Mouse (Mus musculus) heart, embryonic 14.5 days (tissue): ENCODE measurements around the gene Tnni3k. TPM values are rescaled to one million over a fixed set of nuclear protein-coding genes. Genes with fewer than 3 reads are reported as not detected.

Experiments used
- ATAC-seq: fragments of 200-750 bp; cut with Nextera tagmentation; 2 replicates; pipeline ENCODE4 v1.8.0; 2017; ENCODE audit warnings: low read depth, moderate TSS enrichment; ENCODE audit not compliant: insufficient number of reproducible peaks, insufficient read depth, low FRiP score
- H3K27ac ChIP-seq, 2 experiments: fragments of 200-500 bp in 1 of 2; fragments of 300-500 bp in 1 of 2; sonication (generic) in 1 of 2; replicated peaks in 1 of 2; 2 replicates each; pipeline ENCODE4 v1.5.1; 2012 to 2014; ENCODE audit warnings: low read depth in 2 of 2, low read length in 2 of 2, control low read depth in 1 of 2, mild to moderate bottlenecking in 1 of 2, mixed read lengths in 1 of 2; ENCODE audit not compliant: control insufficient read depth in 1 of 2, insufficient read depth in 1 of 2
- H3K27me3 ChIP-seq: fragments of 300-500 bp; sonication (generic); 2 replicates; pipeline ENCODE4 v1.6.1; 2014; ENCODE audit warnings: mild to moderate bottlenecking, low read length, control low read depth; ENCODE audit not compliant: control insufficient read depth, insufficient read depth
- H3K36me3 ChIP-seq: fragments of 300-500 bp; sonication (generic); 2 replicates; pipeline ENCODE4 v1.6.1; 2014; ENCODE audit warnings: mild to moderate bottlenecking, control low read depth, low read length, mixed read lengths; ENCODE audit not compliant: control insufficient read depth, insufficient read depth
- H3K4me1 ChIP-seq, 2 experiments: fragments of 200-500 bp in 1 of 2; fragments of 300-500 bp in 1 of 2; sonication (generic) in 1 of 2; 2 replicates each; pipeline ENCODE4 v1.6.1; 2012 to 2014; ENCODE audit warnings: low read length in 2 of 2, control low read depth in 1 of 2, mixed read lengths in 1 of 2; ENCODE audit not compliant: control insufficient read depth in 2 of 2, insufficient read depth in 2 of 2
- H3K4me2 ChIP-seq: fragments of 300-500 bp; sonication (generic); 2 replicates; pipeline ENCODE4 v1.6.1; 2014; ENCODE audit warnings: mild to moderate bottlenecking, low read length
- H3K4me3 ChIP-seq, 2 experiments: fragments of 200-500 bp in 1 of 2; fragments of 300-500 bp in 1 of 2; sonication (generic) in 1 of 2; 2 replicates each; pipeline ENCODE4 v1.5.1; 2012 to 2014; ENCODE audit warnings: low read length in 2 of 2, mild to moderate bottlenecking in 2 of 2, control low read depth in 1 of 2, low read depth in 1 of 2, moderate library complexity in 1 of 2; ENCODE audit not compliant: control insufficient read depth in 1 of 2, insufficient read depth in 1 of 2
- H3K9ac ChIP-seq: fragments of 300-500 bp; sonication (generic); 2 replicates; pipeline ENCODE4 v1.6.1; 2014; ENCODE audit warnings: mild to moderate bottlenecking, low read length
- H3K9me3 ChIP-seq: fragments of 300-500 bp; sonication (generic); 2 replicates; pipeline ENCODE4 v1.6.1; 2016; ENCODE audit warnings: low read length, control low read depth; ENCODE audit not compliant: control insufficient read depth
- WGBS: fragments of 180-500 bp; shearing (Covaris S2); extraction: QIAGEN DNeasy Blood & Tissue Kit; methylation state at CpG from one replicate; pipeline ENCODE4 v1.1.7; 2014; 5-methylcytosine and 5-hydroxymethylcytosine counted together
- polyA plus RNA-seq: library from polyadenylated mRNA; unstranded; fragments of >200 nt; fragmentation: Nextera tagmentation; extraction: Ambion mirVana; gene quantifications from 2 replicates; pipeline ENCODE4 v1.2.1, GENCODE M21; 2014

Tnni3k gene
- polyA plus RNA-seq, 1 experiment from 2014 or later: 65.6 TPM

- Histone ChIP-seq H3K4me1 (no peaks in the 10 kb centered on the region), H3K36me3 (peaks cover 4% of the 10 kb centered on the region), H3K27me3 (no peaks in the 10 kb centered on the region), H3K9me3 (no peaks in the 10 kb centered on the region), H3K4me2 (no peak overlapping the region), H3K9ac (no peak overlapping the region), H3K27ac (no peak overlapping the region), H3K4me3 (no peak overlapping the region)
- WGBS: 80% methylated on average over 4 of the region's 4 CpGs
- ATAC-seq: no peak
Observed at GRCm38 (mm10) chr3:154798806-154799205, 256.4 kb downstream of the Tnni3k start.

GRCm38 (mm10) chr3:154793571-154793970, 261.6 kb downstream of the Tnni3k start:
- WGBS: 80% methylated on average over 4 of the region's 4 CpGs
- Histone ChIP-seq H3K36me3 (peaks cover 19% of the 10 kb centered on the region; the same call in 1 of the 2 replicates), H3K9me3 (no peaks in the 10 kb centered on the region), H3K4me1 (no peaks in the 10 kb centered on the region), H3K4me3 (no peak overlapping the region), H3K9ac (no peak overlapping the region), H3K4me2 (no peak overlapping the region), H3K27ac (no peak overlapping the region), H3K27me3 (no peaks in the 10 kb centered on the region)
- no peak for ATAC-seq

GRCm38 (mm10) chr3:154787611-154788010, 267.6 kb downstream of the Tnni3k start:
- H3K27me3 ChIP-seq: no peaks in the 10 kb centered on the region
- no peak overlapping the region for H3K4me3 ChIP-seq
- ATAC-seq: no peak
- H3K36me3 ChIP-seq: peaks cover 40% of the 10 kb centered on the region
- no peaks in the 10 kb centered on the region for H3K4me1 ChIP-seq
- no peaks in the 10 kb centered on the region for H3K9me3 ChIP-seq
- H3K9ac ChIP-seq: no peak overlapping the region
- H3K4me2 ChIP-seq: no peak overlapping the region
- WGBS: 69% methylated on average over 3 of the region's 3 CpGs
- H3K27ac ChIP-seq: no peak overlapping the region

GRCm38 (mm10) chr3:154786354-154786753, 268.9 kb downstream of the Tnni3k start:
- Histone ChIP-seq H3K4me2 (no peak overlapping the region), H3K4me1 (no peaks in the 10 kb centered on the region), H3K4me3 (no peak overlapping the region), H3K36me3 (peaks cover 34% of the 10 kb centered on the region), H3K9ac (no peak overlapping the region), H3K9me3 (no peaks in the 10 kb centered on the region), H3K27me3 (no peaks in the 10 kb centered on the region), H3K27ac (no peak overlapping the region)
- no peak for ATAC-seq
- 89% methylated on average over 9 of the region's 9 CpGs for WGBS

- Histone ChIP-seq H3K27me3 (no peaks in the 10 kb centered on the region), H3K4me2 (no peak overlapping the region), H3K4me3 (no peak overlapping the region), H3K36me3 (no peaks in the 10 kb centered on the region), H3K9me3 (no peaks in the 10 kb centered on the region), H3K9ac (no peak overlapping the region), H3K4me1 (0 out of 4 replicates have a peak, but pooled peaks cover 0 to 2% of the 10 kb centered on the region in 2 experiments), H3K27ac (no peak overlapping the region)
- ATAC-seq: no peak
- 79% methylated on average over 6 of the region's 6 CpGs for WGBS
Observed at GRCm38 (mm10) chr3:154778836-154779595, 276.2 kb downstream of the Tnni3k start.

- 0 out of 4 replicates have a peak, but pooled peaks cover 0 to 2% of the 10 kb centered on the region in 2 experiments for H3K4me1 ChIP-seq
- no peaks in the 10 kb centered on the region for H3K36me3 ChIP-seq
- no peaks in the 10 kb centered on the region for H3K27me3 ChIP-seq
- no peak overlapping the region for H3K4me2 ChIP-seq
- no peak for ATAC-seq
- no peak overlapping the region for H3K9ac ChIP-seq
- no peaks in the 10 kb centered on the region for H3K9me3 ChIP-seq
- no peak overlapping the region for H3K4me3 ChIP-seq
- WGBS: 82% methylated on average over 2 of the region's 2 CpGs
- no peak overlapping the region for H3K27ac ChIP-seq
Observed at GRCm38 (mm10) chr3:154771651-154772050, 283.6 kb downstream of the Tnni3k start.

- no peaks in the 10 kb centered on the region for H3K36me3 ChIP-seq
- H3K27ac ChIP-seq: no peak overlapping the region
- no peak overlapping the region for H3K9ac ChIP-seq
- ATAC-seq: no peak
- no peaks in the 10 kb centered on the region for H3K27me3 ChIP-seq
- no peak overlapping the region for H3K4me3 ChIP-seq
- H3K4me2 ChIP-seq: no peak overlapping the region
- 84% methylated on average over 4 of the region's 4 CpGs for WGBS
- no peaks in the 10 kb centered on the region for H3K9me3 ChIP-seq
- H3K4me1 ChIP-seq: no peaks in the 10 kb centered on the region
Observed at GRCm38 (mm10) chr3:154766321-154766720, 288.9 kb downstream of the Tnni3k start.

GRCm38 (mm10) chr3:154764115-154764514, 291.1 kb downstream of the Tnni3k start:
- Histone ChIP-seq H3K9me3 (no peaks in the 10 kb centered on the region), H3K27ac (no peak overlapping the region), H3K36me3 (no peaks in the 10 kb centered on the region), H3K9ac (no peak overlapping the region), H3K4me3 (no peak overlapping the region), H3K4me1 (no peaks in the 10 kb centered on the region), H3K27me3 (no peaks in the 10 kb centered on the region), H3K4me2 (no peak overlapping the region)
- ATAC-seq: no peak
- WGBS: 73% methylated on average over 7 of the region's 7 CpGs
